Mouse (Mus musculus) lung, adult 2 months (tissue): ENCODE measurements around the gene Mrpl53.

ENCODE experiments used
- CTCF ChIP-seq: fragments of 200-500 bp; IDR thresholded peaks from 2 replicates; pipeline ENCODE4 v1.5.1; 2011; ENCODE audit warnings: mild to moderate bottlenecking, low read length, control low read depth; ENCODE audit not compliant: insufficient read depth
- POLR2A ChIP-seq: fragments of 200-500 bp; IDR thresholded peaks from 2 replicates; pipeline ENCODE4 v1.6.1; 2011; ENCODE audit warnings: low read depth, mild to moderate bottlenecking, control low read depth, low read length, borderline replicate concordance; ENCODE audit errors: extremely low read depth

DNA sequence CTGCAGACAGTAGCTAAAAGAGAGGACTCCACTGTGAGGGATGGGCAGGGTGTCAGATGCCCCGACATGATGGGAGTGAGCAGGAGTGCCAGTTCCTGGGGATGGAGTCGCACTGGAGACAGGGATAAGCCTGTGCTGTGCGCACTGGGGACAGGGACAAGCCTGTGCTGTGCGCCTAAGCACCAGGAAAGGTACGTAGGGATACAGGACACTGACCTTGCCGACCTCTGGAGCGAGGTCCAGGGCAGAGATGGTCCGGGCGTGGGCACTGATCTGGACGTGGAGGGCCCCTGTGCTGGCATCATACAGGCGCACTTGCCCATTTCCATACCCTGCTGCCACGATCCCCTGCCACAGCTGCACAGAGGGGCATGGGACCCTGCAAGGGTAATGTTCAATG, 44.2 kb downstream of the Mrpl53 start:
- no peak for TF ChIP-seq CTCF
- no peak for TF ChIP-seq POLR2A
